Mouse (Mus musculus): ENCODE measurements around the gene Endod1. TPM values are rescaled to one million over a fixed set of nuclear protein-coding genes. Genes with fewer than 3 reads are reported as not detected.

Gene Endod1
- polyA plus RNA-seq, 1 experiment = 62.3 TPM

DNA sequence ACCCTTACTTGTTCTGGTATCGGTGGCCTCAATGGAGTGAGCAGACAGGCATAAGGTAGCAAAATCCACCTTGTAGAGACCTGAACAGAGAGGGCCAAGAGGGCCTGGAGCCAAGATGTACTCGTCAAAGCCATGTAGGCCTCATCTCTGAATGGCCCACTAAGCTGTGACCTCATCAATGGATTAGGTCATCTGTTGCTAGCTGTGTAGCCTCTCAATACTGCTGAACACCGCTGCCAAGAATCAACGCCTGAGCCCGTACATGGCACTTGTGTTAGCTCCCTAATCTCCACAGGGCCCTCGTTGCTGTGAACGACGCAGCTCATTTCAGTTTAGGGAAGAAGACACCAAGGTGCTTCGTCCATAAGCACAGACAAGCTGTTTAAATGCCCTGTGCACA is 10.0 kb upstream of the Endod1 start:
- H3K36me3 ChIP-seq (ENCODE audit: control insufficient read depth, insufficient read depth, low read length) = no peaks in the 10 kb centered on the region
- H3K27me3 ChIP-seq (ENCODE audit: control insufficient read depth, insufficient read depth, low read length) = no peaks in the 10 kb centered on the region
- 96% methylated on average over 9 of the region's 9 CpGs for WGBS
- H3K4me1 ChIP-seq (replicated peaks; ENCODE audit: control insufficient read depth, insufficient read depth, low read length) = no peaks in the 10 kb centered on the region
- no peak for DNase-seq
- H3K27ac ChIP-seq (ENCODE audit: control insufficient read depth, insufficient read depth, low read length) = no peak overlapping the region
- TF ChIP-seq CTCF (IDR thresholded peaks at IDR 0.05; ENCODE audit: borderline replicate concordance, control insufficient read depth, extremely low read depth, insufficient read depth, low read length, poor library complexity) = no peak
- TF ChIP-seq POLR2A (IDR thresholded peaks at IDR 0.05; ENCODE audit: control insufficient read depth, extremely low read depth, insufficient read depth, low read length, poor library complexity) = no peak
- H3K4me3 ChIP-seq (ENCODE audit: control insufficient read depth, insufficient read depth, low read length) = no peak overlapping the region

DNA sequence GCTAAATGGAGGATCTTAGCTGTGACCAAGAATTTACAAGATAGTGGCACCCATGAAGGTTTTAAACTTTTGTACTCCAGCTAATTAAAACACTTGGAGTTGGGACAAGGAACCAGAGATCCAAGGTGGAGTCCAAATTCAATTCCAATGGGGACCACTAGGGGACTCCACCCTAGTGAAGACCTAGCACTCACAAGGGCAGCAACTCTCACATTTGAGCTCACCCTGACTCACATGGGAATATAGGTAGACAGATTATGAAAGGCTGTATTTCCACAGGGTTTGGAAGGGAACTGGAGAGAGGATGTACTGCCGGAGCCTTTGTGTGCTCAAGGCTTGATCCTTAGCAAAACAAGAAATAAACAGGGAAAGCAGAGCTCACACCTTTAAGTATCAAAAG is 9.0 kb upstream of the Endod1 start:
- 100% methylated on average over 1 of the region's 1 CpGs for WGBS
- DNase-seq = peak; percentile 22
- Histone ChIP-seq H3K27ac (ENCODE audit: control insufficient read depth, insufficient read depth, low read length) (no peak overlapping the region), H3K27me3 (ENCODE audit: control insufficient read depth, insufficient read depth, low read length) (no peaks in the 10 kb centered on the region), H3K36me3 (ENCODE audit: control insufficient read depth, insufficient read depth, low read length) (no peaks in the 10 kb centered on the region), H3K4me1 (replicated peaks; ENCODE audit: control insufficient read depth, insufficient read depth, low read length) (no peaks in the 10 kb centered on the region), H3K4me3 (ENCODE audit: control insufficient read depth, insufficient read depth, low read length) (no peak overlapping the region)
- no peak for TF ChIP-seq CTCF (IDR thresholded peaks at IDR 0.05; ENCODE audit: borderline replicate concordance, control insufficient read depth, extremely low read depth, insufficient read depth, low read length, poor library complexity)
- no peak for TF ChIP-seq POLR2A (IDR thresholded peaks at IDR 0.05; ENCODE audit: control insufficient read depth, extremely low read depth, insufficient read depth, low read length, poor library complexity)

DNA sequence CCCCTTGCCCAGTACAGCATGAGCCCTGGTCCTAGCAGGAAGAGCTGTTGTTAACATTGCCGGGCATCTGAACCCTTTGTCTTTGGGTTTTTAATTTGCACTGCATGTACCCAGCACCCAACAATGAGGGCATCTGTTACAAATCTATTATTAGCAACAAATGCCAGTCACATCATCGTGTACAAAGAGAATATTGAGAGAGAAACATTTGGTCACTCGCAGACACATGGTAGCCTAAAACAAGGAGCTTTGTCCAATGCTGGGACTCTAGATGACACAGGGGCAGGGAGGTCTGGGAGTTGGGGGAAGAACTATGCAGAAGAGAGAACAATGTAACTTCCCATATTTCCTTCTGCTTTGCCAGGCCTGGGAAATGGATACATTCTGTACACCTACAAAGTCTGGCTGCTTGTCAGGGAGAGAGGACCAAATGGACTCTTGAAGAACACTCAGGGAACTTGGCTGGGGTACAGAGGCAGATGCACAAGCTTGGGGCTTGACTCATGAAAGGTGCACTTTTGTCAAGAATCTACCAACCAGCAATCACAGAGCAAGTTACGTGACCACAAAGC is 7.8 kb upstream of the Endod1 start:
- no peak for TF ChIP-seq CTCF (IDR thresholded peaks at IDR 0.05; ENCODE audit: borderline replicate concordance, control insufficient read depth, extremely low read depth, insufficient read depth, low read length, poor library complexity)
- TF ChIP-seq POLR2A (IDR thresholded peaks at IDR 0.05; ENCODE audit: control insufficient read depth, extremely low read depth, insufficient read depth, low read length, poor library complexity) = no peak
- Histone ChIP-seq H3K36me3 (ENCODE audit: control insufficient read depth, insufficient read depth, low read length) (no peaks in the 10 kb centered on the region), H3K27ac (ENCODE audit: control insufficient read depth, insufficient read depth, low read length) (no peak overlapping the region), H3K4me1 (replicated peaks; ENCODE audit: control insufficient read depth, insufficient read depth, low read length) (no peaks in the 10 kb centered on the region), H3K27me3 (ENCODE audit: control insufficient read depth, insufficient read depth, low read length) (no peaks in the 10 kb centered on the region), H3K4me3 (ENCODE audit: control insufficient read depth, insufficient read depth, low read length) (no peak overlapping the region)
- WGBS = 88% methylated on average over 4 of the region's 4 CpGs
- no peak for DNase-seq

GRCm38 (mm10) chr9:14388001-14388400 is 6.7 kb upstream of the Endod1 start:
- H3K27me3 ChIP-seq (ENCODE audit: control insufficient read depth, insufficient read depth, low read length) = no peaks in the 10 kb centered on the region
- H3K36me3 ChIP-seq (ENCODE audit: control insufficient read depth, insufficient read depth, low read length) = no peaks in the 10 kb centered on the region
- no peaks in the 10 kb centered on the region for H3K4me1 ChIP-seq (replicated peaks; ENCODE audit: control insufficient read depth, insufficient read depth, low read length)
- peak; percentile 19 for DNase-seq
- H3K27ac ChIP-seq (ENCODE audit: control insufficient read depth, insufficient read depth, low read length) = no peak overlapping the region
- H3K4me3 ChIP-seq (ENCODE audit: control insufficient read depth, insufficient read depth, low read length) = no peak overlapping the region
- TF ChIP-seq POLR2A (IDR thresholded peaks at IDR 0.05; ENCODE audit: control insufficient read depth, extremely low read depth, insufficient read depth, low read length, poor library complexity) (no peak), CTCF (IDR thresholded peaks at IDR 0.05; ENCODE audit: borderline replicate concordance, control insufficient read depth, extremely low read depth, insufficient read depth, low read length, poor library complexity) (no peak)
- WGBS = 97% methylated on average over 1 of the region's 1 CpGs

GRCm38 (mm10) chr9:14386831-14387230 is 5.5 kb upstream of the Endod1 start:
- TF ChIP-seq CTCF (IDR thresholded peaks at IDR 0.05; ENCODE audit: borderline replicate concordance, control insufficient read depth, extremely low read depth, insufficient read depth, low read length, poor library complexity) (no peak), POLR2A (IDR thresholded peaks at IDR 0.05; ENCODE audit: control insufficient read depth, extremely low read depth, insufficient read depth, low read length, poor library complexity) (no peak)
- Histone ChIP-seq H3K36me3 (ENCODE audit: control insufficient read depth, insufficient read depth, low read length) (no peaks in the 10 kb centered on the region), H3K27ac (ENCODE audit: control insufficient read depth, insufficient read depth, low read length) (no peak overlapping the region), H3K27me3 (ENCODE audit: control insufficient read depth, insufficient read depth, low read length) (no peaks in the 10 kb centered on the region), H3K4me1 (replicated peaks; ENCODE audit: control insufficient read depth, insufficient read depth, low read length) (no peaks in the 10 kb centered on the region), H3K4me3 (ENCODE audit: control insufficient read depth, insufficient read depth, low read length) (no peak overlapping the region)
- no peak for DNase-seq
- WGBS = 91% methylated on average over 9 of the region's 9 CpGs

DNA sequence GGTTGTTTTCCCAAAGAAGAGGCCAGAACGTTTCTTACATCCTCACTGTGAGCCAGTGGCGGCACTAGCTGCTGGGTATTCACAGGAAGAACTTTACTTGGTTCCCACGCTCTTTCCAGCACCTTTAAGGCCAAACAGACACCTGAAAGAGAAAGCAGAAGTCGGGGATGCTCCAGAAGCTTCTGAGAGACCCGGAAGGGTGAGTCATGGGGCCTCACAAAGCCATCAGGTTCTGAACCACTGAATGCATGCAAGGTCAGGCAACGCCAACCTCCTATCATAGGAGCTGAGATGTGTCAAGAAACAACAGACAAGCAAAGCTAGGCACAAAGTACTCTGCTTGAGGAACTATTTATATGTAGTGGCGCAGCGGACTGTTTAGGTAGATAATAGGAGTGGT is 4.4 kb upstream of the Endod1 start:
- no peak for DNase-seq
- H3K27me3 ChIP-seq (ENCODE audit: control insufficient read depth, insufficient read depth, low read length) = no peaks in the 10 kb centered on the region; the same call in 1 of the 2 replicates
- TF ChIP-seq CTCF (IDR thresholded peaks at IDR 0.05; ENCODE audit: borderline replicate concordance, control insufficient read depth, extremely low read depth, insufficient read depth, low read length, poor library complexity) (no peak), POLR2A (IDR thresholded peaks at IDR 0.05; ENCODE audit: control insufficient read depth, extremely low read depth, insufficient read depth, low read length, poor library complexity) (no peak)
- WGBS = 59% methylated on average over 8 of the region's 8 CpGs
- H3K36me3 ChIP-seq (ENCODE audit: control insufficient read depth, insufficient read depth, low read length) = no peaks in the 10 kb centered on the region
- H3K4me1 ChIP-seq (replicated peaks; ENCODE audit: control insufficient read depth, insufficient read depth, low read length) = no peaks in the 10 kb centered on the region
- H3K4me3 ChIP-seq (ENCODE audit: control insufficient read depth, insufficient read depth, low read length) = no peak overlapping the region
- no peak overlapping the region for H3K27ac ChIP-seq (ENCODE audit: control insufficient read depth, insufficient read depth, low read length)
